Mouse (Mus musculus): ENCODE results near the gene Asgr2.
A peak's percentile ranks its signal among the peaks of the same experiment; 100 is the strongest.
"Not testable (repeated sequence)": the region's sequence is repeated elsewhere in the genome, so short reads cannot be mapped to it uniquely, and the experiment has no call there.

Asgr2 gene

DNA sequence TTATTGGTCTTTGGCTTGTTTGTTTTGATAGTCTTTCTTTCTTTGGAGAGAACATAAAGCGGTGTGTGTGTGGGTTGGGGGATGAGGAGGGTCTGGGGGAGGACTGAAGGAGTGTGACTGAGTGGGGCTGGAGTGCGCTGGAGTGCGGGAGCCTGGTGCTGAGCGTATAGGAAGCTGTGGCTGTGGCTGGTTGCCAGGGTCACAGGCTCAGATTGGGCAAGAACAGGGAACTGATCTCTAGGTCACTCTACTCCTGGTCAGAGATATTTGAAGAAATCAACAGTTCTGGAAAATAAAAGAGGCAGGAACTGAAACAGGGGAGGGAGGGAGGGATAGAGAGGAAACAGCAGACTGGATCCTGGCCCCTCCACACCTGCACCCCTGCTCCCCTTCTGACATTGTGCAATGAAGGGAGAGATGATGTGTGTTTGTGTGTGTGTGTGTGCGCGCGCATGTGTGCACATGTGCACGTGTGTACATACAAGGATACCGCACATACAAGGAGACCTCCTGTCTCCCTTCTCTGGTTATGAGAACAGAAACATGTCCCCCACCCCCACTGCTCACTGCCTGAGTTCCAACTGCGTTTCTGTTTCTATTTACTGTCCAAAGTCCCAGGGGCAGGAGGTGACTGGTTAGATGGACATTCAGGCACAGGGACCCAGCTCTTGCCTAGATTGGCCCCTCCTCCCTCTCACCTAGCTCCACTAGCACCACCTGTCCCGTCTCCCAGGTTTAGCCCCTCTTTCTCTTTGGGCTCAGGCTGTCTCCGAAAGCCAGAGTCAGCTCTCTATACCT lies at the start of gene Asgr2:
Gene Asgr2, plus strand, starts transcription at position 659 of the 798 bp plus-strand sequence.
- no peak for DNase-seq (ENCODE audit: low read depth, low spot score)

GRCm38 (mm10) chr11:70043665-70044064 lies 48.8 kb upstream of the Asgr2 start:
- no peak for DNase-seq (ENCODE audit: low read depth, low spot score)

- no peak for DNase-seq (ENCODE audit: low read depth, low spot score)
Observed at GRCm38 (mm10) chr11:70045435-70045834, 47.0 kb upstream of the Asgr2 start.

GRCm38 (mm10) chr11:70049366-70049765 lies 43.1 kb upstream of the Asgr2 start:
- DNase-seq (ENCODE audit: low read depth, low spot score): no peak

GRCm38 (mm10) chr11:70049816-70050215 lies 42.6 kb upstream of the Asgr2 start:
- DNase-seq (ENCODE audit: low read depth, low spot score): peak; percentile 22

DNA sequence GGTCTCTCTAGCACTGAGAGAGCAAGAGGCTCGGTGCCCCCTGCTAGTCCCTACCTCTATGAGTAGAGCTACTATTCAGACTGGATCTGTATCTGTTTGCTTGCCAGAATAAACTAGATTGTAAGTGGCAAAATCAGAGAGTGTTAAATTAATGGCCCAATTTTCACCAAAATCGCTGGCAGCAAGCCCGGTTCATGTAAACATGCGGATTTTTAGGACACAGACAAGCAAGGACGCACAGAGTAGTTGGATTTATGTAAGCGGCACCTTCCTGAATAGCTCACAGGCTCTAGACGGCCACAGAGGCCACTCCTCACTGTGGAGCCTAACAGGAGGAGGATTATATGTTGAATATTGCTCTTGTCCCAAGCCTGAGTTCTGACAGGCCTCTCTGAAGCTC lies 39.3 kb upstream of the Asgr2 start:
- DNase-seq (ENCODE audit: low read depth, low spot score): no peak

GRCm38 (mm10) chr11:70053898-70054570 lies 38.4 kb upstream of the Asgr2 start, which contains the start of gene Asgr1:
Gene Asgr1 (plus strand): TSS chr11:70054085.
- no peak for DNase-seq (ENCODE audit: low read depth, low spot score)

- peak; percentile 81 for DNase-seq (ENCODE audit: low read depth, low spot score)
Observed at GRCm38 (mm10) chr11:70055618-70056214, 36.7 kb upstream of the Asgr2 start.

GRCm38 (mm10) chr11:70057805-70058204 lies 34.6 kb upstream of the Asgr2 start:
- no peak for DNase-seq (ENCODE audit: low read depth, low spot score)

- DNase-seq (ENCODE audit: low read depth, low spot score): no peak
Observed at GRCm38 (mm10) chr11:70059930-70060329, 32.5 kb upstream of the Asgr2 start.

DNA sequence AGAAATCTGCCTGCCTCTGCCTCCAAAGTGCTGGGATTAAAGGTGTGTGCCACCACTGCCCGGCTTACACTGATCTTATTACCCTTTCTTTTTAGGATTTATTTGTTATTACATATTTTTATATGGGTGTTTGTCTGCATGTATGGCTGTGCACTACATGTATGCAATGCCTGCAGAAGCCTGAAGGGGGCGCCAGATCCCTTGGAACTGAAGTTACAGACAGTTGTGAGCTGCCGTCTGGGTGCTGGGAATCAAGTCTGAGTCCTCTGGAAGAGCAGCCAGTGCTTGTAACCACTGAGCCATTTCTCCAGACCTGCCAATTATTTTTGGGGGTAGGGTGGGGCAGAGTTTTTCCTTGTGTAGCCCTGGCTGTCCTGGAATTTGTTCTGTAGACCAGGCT lies 29.4 kb upstream of the Asgr2 start:
- no peak for DNase-seq (ENCODE audit: low read depth, low spot score)

GRCm38 (mm10) chr11:70066701-70067100 lies 25.7 kb upstream of the Asgr2 start:
- DNase-seq (ENCODE audit: low read depth, low spot score): no peak

GRCm38 (mm10) chr11:70068245-70068644 lies 24.2 kb upstream of the Asgr2 start:
- DNase-seq (ENCODE audit: low read depth, low spot score): no peak

- DNase-seq (ENCODE audit: low read depth, low spot score): no peak
Observed at GRCm38 (mm10) chr11:70070057-70070456, 22.4 kb upstream of the Asgr2 start.

DNA sequence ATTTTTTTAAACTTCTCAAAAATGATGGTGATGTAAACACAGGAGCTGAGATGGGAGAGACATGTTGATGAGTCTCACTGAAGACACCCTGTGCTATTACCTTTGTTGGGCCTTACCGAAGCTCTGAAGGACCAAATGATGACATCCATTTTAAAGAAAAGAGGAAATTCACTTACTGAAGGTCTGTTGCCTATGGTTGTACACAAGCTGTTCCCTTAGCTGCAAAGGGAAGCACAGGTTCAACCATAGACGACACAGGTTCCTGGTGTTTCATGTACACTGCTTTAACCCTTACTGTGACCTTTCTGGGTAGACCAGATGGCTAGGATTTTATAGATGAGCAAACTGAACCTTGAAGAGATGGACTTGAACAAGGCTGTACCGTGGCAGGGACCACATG lies 21.8 kb upstream of the Asgr2 start:
- not testable (repeated sequence) for DNase-seq (ENCODE audit: low read depth, low spot score)

- DNase-seq (ENCODE audit: low read depth, low spot score): peak; percentile 94
Observed at GRCm38 (mm10) chr11:70074379-70075071, 17.9 kb upstream of the Asgr2 start.

- peak; percentile 76 for DNase-seq (ENCODE audit: low read depth, low spot score)
Observed at GRCm38 (mm10) chr11:70075581-70075980, 16.9 kb upstream of the Asgr2 start.

DNA sequence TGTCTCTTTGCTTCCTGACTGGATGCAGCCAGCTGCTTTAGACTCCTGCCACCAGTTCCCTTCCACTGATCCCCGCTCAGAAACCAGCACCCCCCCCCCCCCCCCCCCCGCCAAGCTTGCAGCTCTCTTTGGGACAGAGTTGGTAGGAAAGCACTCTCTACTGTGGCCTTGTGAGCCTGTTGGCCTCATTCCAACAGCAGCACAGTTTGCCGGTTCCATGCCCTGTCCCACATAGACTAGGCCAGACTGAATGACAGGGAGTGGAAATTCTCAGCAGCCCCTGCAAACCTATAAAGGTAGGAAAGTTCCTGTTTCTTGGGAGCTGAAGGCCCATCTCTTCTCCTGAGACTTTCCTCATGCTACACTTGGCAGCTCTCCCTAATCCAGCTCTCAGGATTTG lies 15.0 kb upstream of the Asgr2 start:
- no peak for DNase-seq (ENCODE audit: low read depth, low spot score)

DNA sequence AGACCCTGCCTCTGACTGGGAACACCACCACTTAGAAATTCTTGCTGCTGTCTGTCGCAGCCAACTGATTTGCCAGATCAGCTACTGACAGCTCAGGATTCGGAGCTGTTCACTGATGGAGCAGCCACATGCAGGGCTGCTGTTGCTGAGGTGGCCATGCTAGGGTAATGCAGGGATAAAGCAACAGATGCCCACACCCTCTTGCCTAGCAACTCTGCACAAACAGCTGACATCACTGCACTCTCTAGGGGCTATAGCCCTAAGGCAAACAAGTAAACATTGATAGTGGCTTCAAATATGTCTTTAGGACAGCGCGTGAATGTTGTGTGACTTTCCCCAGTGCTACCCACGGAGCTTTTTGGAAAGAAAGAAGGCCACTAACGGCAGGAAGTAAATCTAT lies 13.3 kb upstream of the Asgr2 start:
- no peak for DNase-seq (ENCODE audit: low read depth, low spot score)

DNA sequence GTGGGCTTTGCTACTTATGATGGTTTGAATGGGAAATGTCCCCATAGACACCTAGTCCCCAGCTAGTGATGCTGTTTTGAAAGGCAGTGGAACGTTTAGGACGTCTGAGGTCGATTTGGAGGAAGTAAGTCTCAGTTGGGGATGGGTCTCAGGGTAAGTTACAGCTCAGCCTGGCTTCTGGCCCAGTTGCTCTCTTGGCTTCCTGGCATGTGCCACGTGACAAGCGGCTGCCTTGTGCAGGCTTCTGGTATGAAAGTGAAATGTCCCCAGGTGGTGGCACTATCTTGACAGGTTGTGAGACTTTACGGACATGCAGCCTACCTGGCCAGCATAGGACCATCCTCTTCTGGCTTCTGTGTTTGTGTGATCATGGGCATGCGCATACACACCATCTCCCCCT lies 12.5 kb upstream of the Asgr2 start:
- no peak for DNase-seq (ENCODE audit: low read depth, low spot score)

GRCm38 (mm10) chr11:70080803-70081590 lies 11.4 kb upstream of the Asgr2 start:
- DNase-seq (ENCODE audit: low read depth, low spot score): no peak
